Mouse (Mus musculus) stomach, embryonic 16.5 days (tissue): ENCODE measurements at regions not wholly inside any gene's neighbourhood (a gene's known extent, or its start where the extent isn't known, plus 50 kb on each side); places are given as distances from the start of the nearest gene placed in this dataset.
A peak's percentile ranks its signal among the peaks of the same experiment; 100 is the strongest.

Experiments used
- ATAC-seq: fragments of 200-750 bp; cut with Nextera tagmentation; 2 replicates; pipeline ENCODE4 v1.8.0; 2017; ENCODE audit warnings: moderate number of reproducible peaks, moderate TSS enrichment; ENCODE audit not compliant: insufficient read depth, low FRiP score
- H3K27ac ChIP-seq: fragments of 300-500 bp; sonication (generic); 2 replicates; pipeline ENCODE4 v1.5.1; 2014; ENCODE audit warnings: low read length
- H3K27me3 ChIP-seq: fragments of 300-500 bp; sonication (generic); 2 replicates; pipeline ENCODE4 v1.6.1; 2014; ENCODE audit warnings: low read length, control low read depth, mixed read lengths; ENCODE audit not compliant: control insufficient read depth, insufficient read depth
- H3K36me3 ChIP-seq: fragments of 300-500 bp; sonication (generic); 2 replicates; pipeline ENCODE4 v1.6.1; 2014; ENCODE audit warnings: low read length; ENCODE audit not compliant: control insufficient read depth, insufficient read depth
- H3K4me1 ChIP-seq: fragments of 300-500 bp; sonication (generic); 2 replicates; pipeline ENCODE4 v1.6.1; 2014; ENCODE audit warnings: low read length, control low read depth, mixed read lengths; ENCODE audit not compliant: control insufficient read depth, insufficient read depth
- H3K4me2 ChIP-seq: fragments of 300-500 bp; sonication (generic); 2 replicates; pipeline ENCODE4 v1.6.1; 2014; ENCODE audit warnings: low read depth, low read length, mixed read lengths
- H3K4me3 ChIP-seq: fragments of 300-500 bp; sonication (generic); replicated peaks from 2 replicates; pipeline ENCODE4 v1.5.1; 2014; ENCODE audit warnings: mild to moderate bottlenecking, low read length
- H3K9ac ChIP-seq: fragments of 300-500 bp; sonication (generic); 2 replicates; pipeline ENCODE4 v1.6.1; 2014; ENCODE audit warnings: low read length
- H3K9me3 ChIP-seq: fragments of 300-500 bp; sonication (generic); replicated peaks from 2 replicates; pipeline ENCODE4 v1.6.1; 2016; ENCODE audit warnings: low read length, control low read depth; ENCODE audit not compliant: control insufficient read depth
- WGBS: fragments of 180-500 bp; shearing (Covaris S2); extraction: QIAGEN DNeasy Blood & Tissue Kit; methylation state at CpG from one replicate; pipeline ENCODE4 v1.1.7; 2014; 5-methylcytosine and 5-hydroxymethylcytosine counted together

GRCm38 (mm10) chr9:52816309-52816708 is 136.7 kb upstream of the AI593442 start:
- H3K27me3 ChIP-seq = no peaks in the 10 kb centered on the region
- WGBS = 75% methylated on average over 4 of the region's 4 CpGs
- ATAC-seq = no peak

DNA sequence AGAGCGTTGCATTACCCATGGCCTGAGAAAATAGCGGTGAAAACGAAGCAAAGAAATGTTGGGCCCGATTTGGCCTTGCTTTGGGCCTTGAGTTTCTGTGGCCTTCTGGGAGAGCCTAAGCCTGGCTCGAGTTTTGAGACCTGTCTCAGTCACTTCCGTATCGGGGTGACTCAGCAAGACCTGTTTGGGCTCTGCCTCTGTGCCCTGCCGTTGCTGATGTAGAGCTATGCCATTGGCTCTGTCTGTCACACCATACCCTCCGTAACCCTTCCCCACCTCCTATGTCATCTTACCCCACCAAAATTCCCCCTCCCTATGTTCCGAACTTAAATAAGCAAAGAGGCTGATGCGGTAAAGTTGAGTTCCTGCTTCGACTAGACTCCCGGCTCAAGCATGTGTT is 123.4 kb upstream of the AI593442 start:
- H3K4me3 ChIP-seq = no peak overlapping the region
- no peak overlapping the region for H3K27ac ChIP-seq
- no peak for ATAC-seq
- no peaks in the 10 kb centered on the region for H3K9me3 ChIP-seq
- 93% methylated on average over 13 of the region's 13 CpGs for WGBS
- H3K9ac ChIP-seq = no peak overlapping the region
- no peaks in the 10 kb centered on the region for H3K27me3 ChIP-seq
- H3K36me3 ChIP-seq = no peaks in the 10 kb centered on the region
- H3K4me1 ChIP-seq = no peaks in the 10 kb centered on the region
- H3K4me2 ChIP-seq = no peak overlapping the region

More at GRCm38 (mm10) chr9:52816309-52816708, 136.7 kb upstream of the AI593442 start:
- no peaks in the 10 kb centered on the region for H3K36me3 ChIP-seq
- no peak overlapping the region for H3K9ac ChIP-seq
- no peaks in the 10 kb centered on the region for H3K4me1 ChIP-seq
- H3K9me3 ChIP-seq = no peaks in the 10 kb centered on the region
- H3K27ac ChIP-seq = no peak overlapping the region
- no peak overlapping the region for H3K4me3 ChIP-seq
- no peak overlapping the region for H3K4me2 ChIP-seq

DNA sequence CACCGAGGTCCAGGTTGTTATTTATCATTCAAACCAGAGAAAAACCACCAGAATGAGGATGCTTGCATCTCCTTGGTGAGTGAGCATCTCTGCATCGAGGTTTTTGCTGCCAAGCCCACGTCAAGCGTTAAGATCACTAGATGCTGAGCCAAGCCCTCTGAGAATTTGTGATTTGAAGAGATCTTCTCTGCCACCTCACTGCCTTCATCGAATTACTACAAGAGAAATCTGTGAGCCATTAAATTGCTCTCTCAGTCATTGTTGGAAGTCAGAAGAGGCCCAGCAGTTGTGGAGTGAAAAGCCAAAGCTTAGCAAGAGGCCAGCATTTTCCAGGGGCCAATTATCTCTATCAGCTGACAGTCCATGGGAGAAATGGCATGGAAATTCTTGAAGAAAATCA is 122.2 kb upstream of the AI593442 start:
- H3K4me1 ChIP-seq = no peaks in the 10 kb centered on the region
- no peak overlapping the region for H3K9ac ChIP-seq
- H3K27me3 ChIP-seq = no peaks in the 10 kb centered on the region
- no peaks in the 10 kb centered on the region for H3K36me3 ChIP-seq
- no peaks in the 10 kb centered on the region for H3K9me3 ChIP-seq
- no peak overlapping the region for H3K4me2 ChIP-seq
- no peak overlapping the region for H3K4me3 ChIP-seq
- 86% methylated on average over 5 of the region's 5 CpGs for WGBS
- ATAC-seq = no peak
- H3K27ac ChIP-seq = no peak overlapping the region

GRCm38 (mm10) chr9:52800476-52800875 is 120.9 kb upstream of the AI593442 start:
- WGBS = 38% methylated on average over 3 of the region's 3 CpGs
- Histone ChIP-seq H3K27me3 (no peaks in the 10 kb centered on the region), H3K4me1 (no peaks in the 10 kb centered on the region), H3K36me3 (no peaks in the 10 kb centered on the region), H3K4me2 (no peak overlapping the region), H3K9ac (no peak overlapping the region), H3K9me3 (no peaks in the 10 kb centered on the region), H3K4me3 (no peak overlapping the region), H3K27ac (no peak overlapping the region)
- 0 out of 2 replicates have a peak, but pooled peaks have one; percentile 10 for ATAC-seq

DNA sequence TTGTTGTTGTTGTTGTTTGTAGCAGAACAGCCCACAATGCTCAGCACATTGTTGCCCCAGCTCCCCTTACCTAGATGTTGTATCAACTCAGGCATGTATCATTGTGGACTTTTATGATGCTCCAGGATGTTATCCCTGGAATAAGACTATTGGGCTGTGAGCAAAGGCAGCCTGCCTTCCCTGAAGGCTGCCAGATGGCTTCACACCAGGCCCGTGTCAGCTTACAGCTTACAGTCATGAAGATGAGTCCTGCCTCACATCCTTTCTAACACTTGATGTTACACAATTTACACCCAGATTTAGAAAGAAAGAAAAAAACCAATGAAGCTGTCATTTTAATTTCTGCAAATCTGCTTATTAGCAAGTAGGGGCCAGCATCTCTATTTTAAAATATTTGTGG is 113.0 kb upstream of the AI593442 start:
- no peak for ATAC-seq
- Histone ChIP-seq H3K27ac (no peak overlapping the region), H3K27me3 (no peaks in the 10 kb centered on the region), H3K4me1 (no peaks in the 10 kb centered on the region), H3K9me3 (no peaks in the 10 kb centered on the region), H3K4me2 (no peak overlapping the region), H3K4me3 (no peak overlapping the region), H3K9ac (no peak overlapping the region), H3K36me3 (no peaks in the 10 kb centered on the region)
- whole genome bisulfite sequencing = 27% methylated on average over 1 of the region's 1 CpGs

DNA sequence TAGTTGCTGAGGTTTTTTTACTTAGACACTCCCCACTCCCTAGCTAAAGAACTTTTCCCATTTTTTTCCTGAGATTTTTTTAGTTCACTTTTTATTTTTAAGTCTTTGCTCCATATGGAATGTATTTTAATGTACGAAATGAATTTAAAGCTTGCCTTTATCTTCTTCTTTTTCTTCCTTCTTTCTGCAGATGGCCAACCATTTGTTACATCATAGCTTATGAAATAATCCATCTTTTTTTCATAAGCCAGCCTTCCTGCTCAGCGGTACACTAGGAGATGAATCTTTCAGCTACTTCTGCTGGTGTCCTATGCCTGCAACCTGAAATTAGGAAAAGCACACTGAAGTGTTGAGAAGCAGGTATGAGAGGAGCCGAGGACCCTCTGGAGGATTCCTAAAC is 102.9 kb upstream of the AI593442 start:
- no peak for ATAC-seq
- Histone ChIP-seq H3K27me3 (no peaks in the 10 kb centered on the region), H3K4me1 (no peaks in the 10 kb centered on the region), H3K9ac (no peak overlapping the region), H3K36me3 (no peaks in the 10 kb centered on the region), H3K9me3 (no peaks in the 10 kb centered on the region), H3K4me2 (no peak overlapping the region), H3K27ac (no peak overlapping the region), H3K4me3 (no peak overlapping the region)
- 80% methylated on average over 3 of the region's 3 CpGs for WGBS

DNA sequence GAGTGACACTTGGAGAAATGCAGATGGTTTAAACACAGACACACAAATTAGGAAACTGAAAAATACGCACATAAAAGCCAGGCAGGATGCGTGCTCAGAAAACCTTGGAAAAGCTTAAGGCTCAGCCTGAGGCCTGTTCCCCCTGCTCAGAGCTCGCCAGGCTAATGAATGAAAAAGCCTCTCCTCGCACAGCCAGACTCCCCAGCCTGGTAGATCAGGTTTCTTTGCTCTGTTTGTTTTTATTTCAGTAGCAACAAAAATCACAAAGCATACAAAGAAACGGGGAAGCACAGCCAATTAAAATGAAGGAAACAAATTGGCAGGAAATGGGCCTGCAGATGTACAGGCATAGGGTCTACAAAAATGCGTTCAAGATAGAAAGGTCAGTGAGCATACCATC is 97.0 kb upstream of the AI593442 start:
- ATAC-seq = no peak

GRCm38 (mm10) chr9:52775232-52775631 is 95.7 kb upstream of the AI593442 start:
- Histone ChIP-seq H3K36me3 (no peaks in the 10 kb centered on the region), H3K9ac (no peak overlapping the region), H3K27me3 (no peaks in the 10 kb centered on the region), H3K27ac (no peak overlapping the region), H3K4me2 (no peak overlapping the region), H3K9me3 (no peaks in the 10 kb centered on the region), H3K4me3 (no peak overlapping the region), H3K4me1 (no peaks in the 10 kb centered on the region)
- 95% methylated on average over 1 of the region's 1 CpGs for WGBS
- no peak for ATAC-seq

More for the DNA sequence above, 97.0 kb upstream of the AI593442 start:
- no peaks in the 10 kb centered on the region for H3K4me1 ChIP-seq
- no peak overlapping the region for H3K27ac ChIP-seq
- H3K4me2 ChIP-seq = no peak overlapping the region
- WGBS = 35% methylated on average over 6 of the region's 6 CpGs
- no peak overlapping the region for H3K9ac ChIP-seq
- H3K4me3 ChIP-seq = no peak overlapping the region
- H3K36me3 ChIP-seq = no peaks in the 10 kb centered on the region
- H3K27me3 ChIP-seq = no peaks in the 10 kb centered on the region
- no peaks in the 10 kb centered on the region for H3K9me3 ChIP-seq

- 52% methylated on average over 5 of the region's 5 CpGs for WGBS
- H3K9ac ChIP-seq = no peak overlapping the region
- ATAC-seq = no peak
- H3K4me3 ChIP-seq = no peak overlapping the region
- no peak overlapping the region for H3K27ac ChIP-seq
- no peaks in the 10 kb centered on the region for H3K9me3 ChIP-seq
- H3K4me2 ChIP-seq = no peak overlapping the region
- H3K4me1 ChIP-seq = no peaks in the 10 kb centered on the region
- H3K27me3 ChIP-seq = no peaks in the 10 kb centered on the region
- H3K36me3 ChIP-seq = no peaks in the 10 kb centered on the region
These were observed 88.5 kb upstream of the AI593442 start for GRCm38 (mm10) chr9:52768056-52768455.

DNA sequence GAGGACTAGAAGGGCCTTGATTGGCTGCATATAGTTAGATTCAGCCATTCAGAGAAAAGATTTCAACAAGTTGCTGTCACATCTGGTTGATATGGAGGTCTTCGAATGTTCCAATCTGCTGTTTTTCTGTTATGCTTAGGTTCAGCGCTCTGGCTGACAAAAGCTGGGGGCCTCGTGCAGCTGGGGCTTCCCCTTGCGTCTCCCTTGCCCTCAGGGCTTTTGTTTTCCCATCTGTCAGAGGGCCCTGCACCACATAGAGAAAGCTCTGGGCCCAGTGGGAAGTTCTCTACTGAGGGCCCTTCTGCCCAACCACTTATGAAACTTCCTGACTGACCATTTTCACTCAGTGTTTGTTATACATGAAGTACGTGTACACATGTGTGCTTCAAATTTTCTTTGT is 86.2 kb upstream of the AI593442 start:
- 62% methylated on average over 5 of the region's 5 CpGs for WGBS
- ATAC-seq = no peak
- Histone ChIP-seq H3K4me1 (no peaks in the 10 kb centered on the region), H3K27me3 (no peaks in the 10 kb centered on the region), H3K27ac (no peak overlapping the region), H3K4me2 (no peak overlapping the region), H3K9ac (no peak overlapping the region), H3K36me3 (no peaks in the 10 kb centered on the region), H3K9me3 (no peaks in the 10 kb centered on the region), H3K4me3 (no peak overlapping the region)
